10 mouse cellular contexts compared by ENCODE assay signal in the genomic region with DNA sequence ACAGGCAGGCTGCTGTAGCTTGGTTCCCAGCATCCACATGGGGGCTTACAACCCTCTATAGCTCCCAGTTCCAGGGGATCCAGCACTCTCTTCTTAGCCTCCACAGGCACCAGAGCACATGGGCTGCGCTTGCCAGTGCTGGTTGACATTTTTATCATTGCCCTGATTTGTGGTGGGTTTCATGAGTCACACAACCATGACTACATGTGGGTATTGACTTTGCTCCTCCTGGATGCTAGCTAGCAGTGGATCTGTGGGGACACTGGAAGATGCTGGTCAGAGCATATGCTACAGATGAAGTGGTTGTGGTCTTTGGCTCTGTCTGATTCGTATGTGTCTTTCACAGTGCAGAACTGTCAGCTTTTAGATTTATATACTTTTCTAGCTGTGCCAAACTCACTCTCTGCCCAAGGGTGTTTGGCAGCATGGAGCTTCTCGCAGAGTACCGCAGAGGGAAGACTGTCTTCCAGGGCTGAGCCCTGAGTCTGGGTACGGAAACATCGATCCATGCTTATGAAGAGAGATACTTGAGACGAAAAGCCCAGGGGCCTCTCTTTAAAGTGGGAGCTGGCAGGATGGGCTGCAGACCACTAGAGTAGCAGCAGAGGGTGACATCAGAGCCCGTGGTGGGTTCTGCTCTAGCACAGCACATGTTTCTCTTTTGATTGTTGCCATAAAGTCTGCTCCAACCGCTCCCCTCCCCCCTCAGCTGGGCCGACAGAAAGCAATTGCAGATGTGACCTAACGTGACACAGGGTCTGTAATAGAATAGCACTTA.
A peak's percentile ranks its signal among the peaks of the same experiment; 100 is the strongest.
DNase-seq lines count a peak whose midpoint lies in the region; ATAC-seq lines count a peak whose summit lies in the region.
"Had no signal": no experiment of that assay in that cellular context is flagged by ENCODE, and none has a peak within 500 bp of the region (broad histone marks: within the 10 kb centered on the region; RNA-seq: fewer than 3 reads in every experiment).

No protein-coding gene starts in this region.

- H3K9me3 ChIP-seq in embryonic facial prominence, embryonic 14.5 days (ENCODE audit: control insufficient read depth, low read length), result no peaks in the 10 kb centered on the region
- H3K9me3 ChIP-seq in neural tube, embryonic 14.5 days (ENCODE audit: control insufficient read depth, low read length), result no peaks in the 10 kb centered on the region

- H3K4me3 ChIP-seq in embryonic facial prominence, embryonic 14.5 days (ENCODE audit: low read depth, low read length), result no peak overlapping the region
- no peak overlapping the region for H3K4me3 ChIP-seq in neural tube, embryonic 14.5 days (ENCODE audit: low read depth, low read length)

- DNase-seq in gastrocnemius, postnatal 10 days, result peak; percentile 27
- DNase-seq in gastrocnemius, postnatal 36 days, result no peak
- peak; percentile 30 for DNase-seq in lung, postnatal 10 days
- DNase-seq in lung, postnatal 25 days (ENCODE audit: low spot score), result no peak
- DNase-seq in embryonic facial prominence, embryonic 14.5 days (ENCODE audit: low spot score), result peak; percentile 87
- DNase-seq in spleen, postnatal 4 days (ENCODE audit: low spot score in 2 of 2), result no peak
- no peak for DNase-seq in right cerebral cortex, adult 18-20 months
- DNase-seq: cerebellum, adult 9-10 months; kidney, adult 8-10 months had no signal

- peaks cover 32% of the 10 kb centered on the region for H3K36me3 ChIP-seq in embryonic facial prominence, embryonic 14.5 days (ENCODE audit: control insufficient read depth, insufficient read depth, low read length)
- no peaks in the 10 kb centered on the region for H3K36me3 ChIP-seq in neural tube, embryonic 14.5 days (ENCODE audit: control insufficient read depth, insufficient read depth, low read length)

- ATAC-seq in embryonic facial prominence, embryonic 14.5 days (ENCODE audit: low read depth), result peak; percentile 83
- ATAC-seq in neural tube, embryonic 14.5 days (ENCODE audit: low read depth), result peak; percentile 35; the same call in 1 of the 2 replicates

- intact Hi-C loops in gastrocnemius, postnatal 36 days (cut with DNase I), result no loop called here

- H3K4me1 ChIP-seq in embryonic facial prominence, embryonic 14.5 days (ENCODE audit: control insufficient read depth, insufficient read depth, low read length), result peaks cover 21% of the 10 kb centered on the region
- peaks cover 11% of the 10 kb centered on the region for H3K4me1 ChIP-seq in neural tube, embryonic 14.5 days (ENCODE audit: control insufficient read depth, insufficient read depth, low read length)

- WGBS in embryonic facial prominence, embryonic 14.5 days, result 23% methylated on average over 11 of the region's 11 CpGs
- 34% methylated on average over 11 of the region's 11 CpGs for WGBS in neural tube, embryonic 14.5 days

- H3K4me2 ChIP-seq in embryonic facial prominence, embryonic 14.5 days (ENCODE audit: low read depth, low read length), result peak overlapping the region; percentile 23; the same call in 1 of the 2 replicates
- H3K4me2 ChIP-seq in neural tube, embryonic 14.5 days (ENCODE audit: low read depth, low read length), result no peak overlapping the region

- H3K27ac ChIP-seq in embryonic facial prominence, embryonic 14.5 days (replicated peaks; ENCODE audit: low read depth, low read length), result peak overlapping the region; percentile 86
- H3K27ac ChIP-seq in neural tube, embryonic 14.5 days (ENCODE audit: low read depth, low read length), result no peak overlapping the region

- H3K9ac ChIP-seq in embryonic facial prominence, embryonic 14.5 days (ENCODE audit: low read depth, low read length), result peak overlapping the region; percentile 5; the same call in 1 of the 2 replicates
- no peak overlapping the region for H3K9ac ChIP-seq in neural tube, embryonic 14.5 days (replicated peaks; ENCODE audit: low read depth, low read length)

- no peaks in the 10 kb centered on the region for H3K27me3 ChIP-seq in embryonic facial prominence, embryonic 14.5 days (replicated peaks; ENCODE audit: control insufficient read depth, insufficient read depth, low read length)
- no peaks in the 10 kb centered on the region for H3K27me3 ChIP-seq in neural tube, embryonic 14.5 days (ENCODE audit: control insufficient read depth, insufficient read depth, low read length)

Comparison
In these comparisons a context has a peak if more than half of its experiments do, and no peak if none do; other contexts are left out.
1. DNase-seq: peak in gastrocnemius, postnatal 10 days (single experiment), lung, postnatal 10 days (single experiment) and embryonic facial prominence, embryonic 14.5 days (single experiment); none in gastrocnemius, postnatal 36 days (0 of 2), lung, postnatal 25 days (single experiment), spleen, postnatal 4 days (0 of 2) and right cerebral cortex, adult 18-20 months (single experiment).